Mouse (Mus musculus) testis, adult 2 months (tissue): ENCODE data around the gene Mettl26. TPM values are rescaled to one million over a fixed set of nuclear protein-coding genes. Genes with fewer than 3 reads are reported as not detected.

Experiments
- H3K27ac ChIP-seq: fragments of 200-500 bp; 2 replicates; pipeline ENCODE4 v1.5.1; 2012; ENCODE audit warnings: low read depth, low read length; ENCODE audit not compliant: control insufficient read depth, insufficient read depth
- H3K27me3 ChIP-seq: fragments of 200-500 bp; 2 replicates; pipeline ENCODE4 v1.6.1; 2012; ENCODE audit warnings: mild to moderate bottlenecking, low read length, moderate library complexity; ENCODE audit not compliant: control insufficient read depth, insufficient read depth
- H3K36me3 ChIP-seq: fragments of 200-500 bp; 2 replicates; pipeline ENCODE4 v1.6.1; 2012; ENCODE audit warnings: mild to moderate bottlenecking, low read length; ENCODE audit not compliant: control insufficient read depth, insufficient read depth
- H3K4me1 ChIP-seq: fragments of 200-500 bp; 2 replicates; pipeline ENCODE4 v1.6.1; 2012; ENCODE audit warnings: low read length; ENCODE audit not compliant: control insufficient read depth, insufficient read depth
- H3K4me3 ChIP-seq: fragments of 200-500 bp; 2 replicates; pipeline ENCODE4 v1.5.1; 2012; ENCODE audit warnings: low read depth, mild to moderate bottlenecking, low read length, moderate library complexity, mixed read lengths; ENCODE audit not compliant: control insufficient read depth
- CTCF ChIP-seq: fragments of 200-500 bp; IDR thresholded peaks from 2 replicates; pipeline ENCODE4 v1.5.1; 2012; ENCODE audit warnings: low read depth, mild to moderate bottlenecking, inconsistent platforms, low read length, moderate library complexity; ENCODE audit not compliant: control insufficient read depth, insufficient read depth, insufficient replicate concordance
- POLR2A ChIP-seq: fragments of 200-500 bp; IDR thresholded peaks from 2 replicates; pipeline ENCODE4 v1.6.1; 2012; ENCODE audit warnings: low read depth, mild to moderate bottlenecking, inconsistent platforms, low read length, moderate library complexity; ENCODE audit not compliant: control insufficient read depth
- polyA plus RNA-seq: library from polyadenylated mRNA; depleted of rRNA; stranded (reverse); fragments of >200 nt; gene quantifications from 2 replicates; pipeline ENCODE4 v1.2.3, GENCODE M21; 2012

Gene Mettl26
- polyA plus RNA-seq, 1 experiment = 49.8 TPM

DNA sequence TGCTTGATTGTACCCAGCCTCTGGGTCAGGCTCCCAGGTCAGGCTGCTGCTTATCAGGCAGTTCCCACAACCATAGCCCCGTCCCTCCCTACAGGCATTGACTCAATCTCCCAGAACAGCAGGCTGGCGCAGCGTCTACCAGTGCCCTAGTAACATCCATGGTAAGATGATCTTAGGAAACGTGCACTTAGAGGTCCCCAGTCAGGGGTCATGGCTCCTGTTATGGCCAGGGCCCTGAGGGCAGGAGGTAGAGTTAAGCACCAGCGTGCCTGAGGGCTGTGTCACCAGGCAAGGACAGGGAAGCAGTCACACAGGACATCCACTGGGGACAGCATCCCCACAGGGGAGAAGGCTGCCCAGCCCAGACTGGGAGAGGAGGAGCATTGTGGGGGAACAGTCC lies 7.4 kb downstream of the Mettl26 start:
- no peak overlapping the region for H3K27ac ChIP-seq
- no peak overlapping the region for H3K4me3 ChIP-seq

DNA sequence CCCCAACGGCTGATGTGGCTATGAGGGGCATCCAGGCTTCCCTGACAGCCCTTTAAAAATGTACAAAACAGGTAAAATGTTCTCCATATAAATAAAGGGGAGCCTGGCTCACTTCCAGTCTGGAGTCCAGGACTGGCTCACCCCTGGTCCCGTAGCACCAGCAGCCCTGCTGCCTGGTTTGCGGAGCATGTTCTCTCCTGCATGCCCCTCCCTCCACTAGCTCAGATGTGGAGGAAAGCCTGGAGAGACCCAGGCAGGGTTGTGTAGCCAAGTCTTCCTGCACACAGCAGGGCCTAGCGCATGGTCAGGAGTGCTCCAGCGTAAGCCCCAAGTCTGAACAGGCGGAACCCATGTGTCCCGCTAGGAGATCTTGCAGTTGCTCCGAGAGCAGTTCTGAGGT lies 8.4 kb downstream of the Mettl26 start:
- H3K27ac ChIP-seq = no peak overlapping the region
- no peaks in the 10 kb centered on the region for H3K4me1 ChIP-seq
- no peaks in the 10 kb centered on the region; the same call in 1 of the 2 replicates for H3K36me3 ChIP-seq
- TF ChIP-seq POLR2A (no peak), CTCF (no peak)
- no peak overlapping the region for H3K4me3 ChIP-seq
- H3K27me3 ChIP-seq = no peaks in the 10 kb centered on the region

More for the DNA sequence above, 7.4 kb downstream of the Mettl26 start:
- no peaks in the 10 kb centered on the region; the same call in 1 of the 2 replicates for H3K36me3 ChIP-seq
- H3K27me3 ChIP-seq = no peaks in the 10 kb centered on the region
- no peak for TF ChIP-seq CTCF
- no peak for TF ChIP-seq POLR2A
- H3K4me1 ChIP-seq = no peaks in the 10 kb centered on the region

DNA sequence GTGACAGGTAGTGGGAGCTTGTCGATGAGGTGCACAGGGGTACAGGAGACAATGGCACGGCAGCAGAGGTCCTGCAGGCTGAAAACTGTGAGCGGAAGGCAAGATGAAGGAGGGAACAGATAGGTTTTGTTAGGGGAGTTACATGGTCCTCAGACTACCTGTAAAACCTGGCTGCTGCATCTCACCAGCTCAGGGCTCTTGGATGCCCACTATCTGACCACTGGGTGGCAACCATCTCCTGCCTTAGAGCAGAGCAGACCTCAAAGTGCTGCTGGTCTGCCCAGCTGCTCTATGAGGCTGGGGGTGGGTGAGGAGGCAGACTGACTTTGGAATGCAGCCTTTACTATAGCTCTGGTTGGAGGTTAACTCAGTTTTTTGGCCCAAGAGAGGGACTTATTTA lies 8.9 kb downstream of the Mettl26 start:
- H3K4me3 ChIP-seq = no peak overlapping the region
- no peaks in the 10 kb centered on the region for H3K4me1 ChIP-seq
- H3K27ac ChIP-seq = no peak overlapping the region
- no peaks in the 10 kb centered on the region; the same call in 1 of the 2 replicates for H3K36me3 ChIP-seq
- TF ChIP-seq CTCF = no peak
- no peak for TF ChIP-seq POLR2A
- H3K27me3 ChIP-seq = no peaks in the 10 kb centered on the region

DNA sequence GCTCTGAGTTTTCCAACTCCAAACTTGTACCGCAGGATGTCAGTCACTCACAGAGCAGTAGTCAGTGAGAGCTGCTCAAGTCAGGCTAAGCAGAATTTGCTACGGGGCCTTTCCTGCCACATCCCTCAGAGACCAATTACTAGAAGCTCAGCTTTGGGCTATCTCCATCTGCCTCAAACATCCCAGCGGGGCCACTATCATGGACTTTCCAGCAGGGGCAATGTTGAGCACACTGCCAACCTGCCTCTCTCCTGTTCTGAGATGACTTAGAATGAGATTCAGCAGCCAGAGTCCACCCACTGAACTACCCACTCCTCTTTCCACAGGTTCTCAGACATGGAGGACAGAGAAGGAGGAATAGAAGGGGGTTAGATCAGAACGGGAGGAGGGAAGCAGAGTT lies 10.8 kb downstream of the Mettl26 start:
- Histone ChIP-seq H3K27ac (no peak overlapping the region), H3K36me3 (peaks cover 1% of the 10 kb centered on the region; the same call in 1 of the 2 replicates), H3K4me3 (no peak overlapping the region), H3K4me1 (no peaks in the 10 kb centered on the region), H3K27me3 (no peaks in the 10 kb centered on the region)
- TF ChIP-seq CTCF (no peak; the same call in 1 of the 2 replicates), POLR2A (no peak)

DNA sequence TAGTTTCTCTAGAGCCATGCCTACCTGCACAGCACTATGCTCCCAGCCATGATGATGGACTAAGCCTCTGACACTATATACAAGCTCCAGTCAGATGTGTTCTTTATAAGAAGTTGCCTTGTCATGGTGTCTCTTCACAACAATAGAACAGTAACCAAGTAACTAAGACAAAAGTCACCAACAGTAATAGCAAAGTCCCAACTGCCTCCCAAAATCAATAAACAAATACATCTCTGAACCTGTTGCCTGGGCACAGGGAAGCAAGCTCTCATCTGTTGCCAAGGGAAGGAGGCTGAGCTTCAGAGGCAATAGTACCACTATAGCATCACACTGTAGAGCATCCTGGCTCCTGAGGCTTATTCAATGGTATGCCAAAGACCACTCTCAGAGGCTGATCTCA lies 11.9 kb downstream of the Mettl26 start:
- H3K27me3 ChIP-seq = no peaks in the 10 kb centered on the region
- H3K4me1 ChIP-seq = no peaks in the 10 kb centered on the region; the same call in 1 of the 2 replicates
- H3K36me3 ChIP-seq = peaks cover 1% of the 10 kb centered on the region; the same call in 1 of the 2 replicates
- no peak overlapping the region for H3K4me3 ChIP-seq
- H3K27ac ChIP-seq = no peak overlapping the region
- TF ChIP-seq POLR2A = no peak
- TF ChIP-seq CTCF = no peak

DNA sequence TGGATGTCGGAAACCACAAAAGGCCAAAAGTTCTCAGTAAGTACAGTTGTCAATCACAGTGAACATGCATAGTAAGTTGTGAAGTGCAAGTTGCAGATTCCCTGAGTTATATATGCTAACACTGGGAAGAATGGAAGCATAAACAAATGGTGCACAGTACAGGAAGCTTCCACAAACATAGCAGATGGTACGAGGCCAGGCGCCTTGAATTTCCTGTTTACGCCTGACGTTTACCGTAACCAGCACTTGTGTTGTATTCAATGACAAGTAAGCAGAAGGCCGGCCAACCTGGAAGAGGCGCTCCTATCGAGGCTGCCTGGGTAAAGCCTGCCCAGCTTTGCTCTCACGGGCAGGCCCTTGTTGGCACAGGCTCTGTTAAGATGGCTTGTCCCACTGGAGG lies 12.6 kb downstream of the Mettl26 start:
- Histone ChIP-seq H3K4me3 (no peak overlapping the region), H3K27me3 (no peaks in the 10 kb centered on the region), H3K36me3 (peaks cover 1% of the 10 kb centered on the region; the same call in 1 of the 2 replicates), H3K4me1 (no peaks in the 10 kb centered on the region; the same call in 1 of the 2 replicates), H3K27ac (no peak overlapping the region)
- TF ChIP-seq CTCF (no peak), POLR2A (no peak)

DNA sequence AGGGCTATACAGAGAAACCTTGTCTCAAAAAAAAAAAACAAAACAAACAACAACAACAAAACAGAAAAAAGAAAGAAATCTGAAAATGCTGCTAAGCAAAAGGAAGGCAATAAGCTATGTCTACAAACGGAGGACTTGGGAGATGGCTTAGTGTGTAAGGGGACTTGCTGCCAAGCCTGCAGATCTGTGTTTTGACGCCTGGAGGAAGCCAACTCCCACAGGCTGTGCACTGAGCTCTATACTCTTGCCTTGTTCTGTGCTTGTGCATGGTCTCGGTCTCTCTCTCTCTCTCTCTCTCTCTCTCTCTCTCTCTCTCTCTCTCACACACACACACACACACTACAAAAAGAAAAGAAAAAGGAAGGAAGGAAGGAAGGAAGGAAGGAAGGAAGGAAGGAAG lies 14.0 kb downstream of the Mettl26 start:
- TF ChIP-seq CTCF = no peak
- TF ChIP-seq POLR2A = no peak

DNA sequence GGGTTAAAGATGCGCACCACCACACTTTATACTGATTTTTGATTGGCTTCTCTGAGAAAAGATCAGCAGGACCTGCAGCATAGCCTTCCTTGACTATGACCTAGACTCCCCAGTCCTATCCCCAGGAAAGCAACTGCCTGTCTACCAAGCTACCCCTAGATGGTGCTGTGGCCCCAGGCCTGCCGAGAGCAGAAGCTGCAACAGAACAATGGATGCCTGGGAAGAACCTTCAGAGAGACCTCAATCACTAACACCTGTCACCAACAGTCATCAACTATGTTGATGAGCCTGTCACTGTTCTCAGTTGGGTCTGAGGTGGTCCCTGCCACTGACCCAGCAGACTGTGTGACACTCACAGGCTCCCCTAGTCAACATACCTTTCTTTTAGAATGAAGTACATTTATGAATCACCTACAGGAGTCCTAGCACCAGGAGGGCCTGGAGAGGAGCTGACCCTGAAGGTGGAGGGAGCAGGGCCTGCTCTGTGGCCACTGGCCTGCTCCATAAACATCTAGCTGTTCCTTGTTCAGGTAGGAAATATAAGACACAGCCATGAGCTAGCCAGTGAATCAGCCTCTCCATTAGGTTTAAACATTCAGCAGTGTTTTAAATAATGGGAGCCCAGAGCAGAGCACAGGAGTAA lies 19.2 kb downstream of the Mettl26 start:
- H3K4me1 ChIP-seq = no peaks in the 10 kb centered on the region; the same call in 1 of the 2 replicates
- no peaks in the 10 kb centered on the region for H3K27me3 ChIP-seq
- no peak overlapping the region for H3K27ac ChIP-seq
- TF ChIP-seq POLR2A (no peak), CTCF (peak; percentile 77; the same call in 1 of the 2 replicates)
- H3K36me3 ChIP-seq = peaks cover 1% of the 10 kb centered on the region; the same call in 1 of the 2 replicates
- no peak overlapping the region for H3K4me3 ChIP-seq

More for the DNA sequence above, 14.0 kb downstream of the Mettl26 start:
- Histone ChIP-seq H3K27me3 (no peaks in the 10 kb centered on the region), H3K27ac (no peak overlapping the region), H3K36me3 (peaks cover 1% of the 10 kb centered on the region; the same call in 1 of the 2 replicates), H3K4me3 (peak overlapping the region; percentile 56), H3K4me1 (no peaks in the 10 kb centered on the region; the same call in 1 of the 2 replicates)
